Mouse (Mus musculus) MEL (cell line): ENCODE measurements around the gene Ndufs8. TPM values are rescaled to one million over a fixed set of nuclear protein-coding genes. Genes with fewer than 3 reads are reported as not detected.

Experiments used
- DNase-seq: peaks from one replicate; pipeline ENCODE4 v3.0.0; 2011; ENCODE audit warnings: low read depth, low spot score
- H3K27ac ChIP-seq: 2 replicates; pipeline ENCODE4 v1.5.1; 2012; ENCODE audit warnings: low read depth, mild to moderate bottlenecking, control low read depth, low read length, moderate library complexity; ENCODE audit not compliant: control insufficient read depth
- H3K27me3 ChIP-seq, 2 experiments: fragments of 150-350 bp in 1 of 2; sonication (generic) in 1 of 2; 2 replicates each; pipeline ENCODE4 v1.6.1; 2012; ENCODE audit warnings: low read length in 2 of 2, mild to moderate bottlenecking in 2 of 2, improper control_type of control experiment in 1 of 2, moderate library complexity in 1 of 2; ENCODE audit not compliant: insufficient read depth in 2 of 2, control insufficient read depth in 1 of 2
- H3K36me3 ChIP-seq, 2 experiments: 2 replicates each; pipeline ENCODE4 v1.6.1; 2012 to 2014; ENCODE audit warnings: low read length in 2 of 2, improper control_type of control experiment in 1 of 2, inconsistent platforms in 1 of 2, mild to moderate bottlenecking in 1 of 2; ENCODE audit not compliant: insufficient read depth in 2 of 2, control insufficient read depth in 1 of 2
- H3K4me1 ChIP-seq, 2 experiments: fragments of 150-350 bp in 1 of 2; sonication (generic) in 1 of 2; 2 replicates each; pipeline ENCODE4 v1.6.1; 2012; ENCODE audit warnings: low read length in 2 of 2, improper control_type of control experiment in 1 of 2, mild to moderate bottlenecking in 1 of 2; ENCODE audit not compliant: insufficient read depth in 2 of 2, control insufficient read depth in 1 of 2
- H3K4me3 ChIP-seq, 2 experiments: fragments of 150-350 bp in 1 of 2; sonication (generic) in 1 of 2; 2 replicates each; pipeline ENCODE4 v1.5.1; 2012; ENCODE audit warnings: low read depth in 2 of 2, low read length in 2 of 2, mild to moderate bottlenecking in 2 of 2, moderate library complexity in 2 of 2, control low read depth in 1 of 2, improper control_type of control experiment in 1 of 2; ENCODE audit not compliant: control insufficient read depth in 1 of 2, insufficient read depth in 1 of 2
- H3K79me2 ChIP-seq: 2 replicates; pipeline ENCODE4 v1.6.1; 2012; ENCODE audit warnings: mild to moderate bottlenecking, low read length, moderate library complexity; ENCODE audit not compliant: control insufficient read depth, poor library complexity, insufficient read depth
- H3K9ac ChIP-seq: 2 replicates; pipeline ENCODE4 v1.6.1; 2012; ENCODE audit warnings: low read depth, mild to moderate bottlenecking, control low read depth, low read length, moderate library complexity; ENCODE audit not compliant: control insufficient read depth, poor library complexity, severe bottlenecking
- H3K9me3 ChIP-seq: fragments of 150-350 bp; sonication (generic); replicated peaks from 2 replicates; pipeline ENCODE4 v1.6.1; 2012; ENCODE audit warnings: mild to moderate bottlenecking, low read length, improper control_type of control experiment, moderate library complexity; ENCODE audit not compliant: insufficient read depth
- CHD1 ChIP-seq: IDR thresholded peaks from 2 replicates; pipeline ENCODE4 v1.6.1; 2012; ENCODE audit warnings: low read depth, mild to moderate bottlenecking, inconsistent platforms, low read length, improper control_type of control experiment
- CHD2 ChIP-seq: IDR thresholded peaks from 2 replicates; pipeline ENCODE4 v1.6.1; 2011; ENCODE audit warnings: low read length, improper control_type of control experiment
- E2F4 ChIP-seq: IDR thresholded peaks from 2 replicates; pipeline ENCODE4 v1.6.1; 2011; ENCODE audit warnings: low read depth, low read length, improper control_type of control experiment, borderline replicate concordance
- ELF1 ChIP-seq: IDR thresholded peaks from 2 replicates; pipeline ENCODE4 v1.6.1; 2014; ENCODE audit warnings: low read depth, mild to moderate bottlenecking, inconsistent platforms, low read length, improper control_type of control experiment, moderate library complexity
- ETS1 ChIP-seq: IDR thresholded peaks from 2 replicates; pipeline ENCODE4 v1.6.1; 2012; ENCODE audit warnings: low read depth, mild to moderate bottlenecking, inconsistent platforms, low read length, improper control_type of control experiment, moderate library complexity
- MYC ChIP-seq: IDR thresholded peaks from 2 replicates; pipeline ENCODE4 v1.6.1; 2011; ENCODE audit warnings: low read depth, mild to moderate bottlenecking, low read length, improper control_type of control experiment, moderate library complexity
- NELFE ChIP-seq: IDR thresholded peaks from 2 replicates; pipeline ENCODE4 v1.6.1; 2011; ENCODE audit warnings: low read depth, low read length, improper control_type of control experiment
- POLR2A ChIP-seq, 2 experiments: IDR thresholded peaks; 2 replicates each; pipeline ENCODE4 v1.6.1; 2011 to 2012; ENCODE audit warnings: low read length in 2 of 2, mild to moderate bottlenecking in 2 of 2, control low read depth in 1 of 2, improper control_type of control experiment in 1 of 2, low read depth in 1 of 2, moderate library complexity in 1 of 2; ENCODE audit not compliant: control insufficient read depth in 1 of 2, insufficient read depth in 1 of 2, poor library complexity in 1 of 2
- POLR2AphosphoS5 ChIP-seq: IDR thresholded peaks from 2 replicates; pipeline ENCODE4 v1.6.1; 2012; ENCODE audit warnings: low read depth, borderline replicate concordance, mild to moderate bottlenecking, inconsistent platforms, low read length, moderate library complexity, mixed read lengths
- RCOR1 ChIP-seq: IDR thresholded peaks from 2 replicates; pipeline ENCODE4 v1.6.1; 2012; ENCODE audit warnings: low read depth, mild to moderate bottlenecking, inconsistent platforms, low read length, improper control_type of control experiment
- SIN3A ChIP-seq: IDR thresholded peaks from 2 replicates; pipeline ENCODE4 v1.6.1; 2012; ENCODE audit warnings: low read length, improper control_type of control experiment, inconsistent platforms
- TBP ChIP-seq: IDR thresholded peaks from 2 replicates; pipeline ENCODE4 v1.8.0; 2011; ENCODE audit warnings: low read depth, low read length, improper control_type of control experiment
- UBTF ChIP-seq: IDR thresholded peaks from 2 replicates; pipeline ENCODE4 v1.6.1; 2012; ENCODE audit warnings: low read depth, mild to moderate bottlenecking, inconsistent platforms, low read length, improper control_type of control experiment, moderate library complexity, borderline replicate concordance; ENCODE audit not compliant: insufficient read depth
- ZC3H11A ChIP-seq: IDR thresholded peaks from 2 replicates; pipeline ENCODE4 v1.6.1; 2012; ENCODE audit warnings: low read depth, mild to moderate bottlenecking, inconsistent platforms, low read length, improper control_type of control experiment
- ZKSCAN1 ChIP-seq: IDR thresholded peaks from 2 replicates; pipeline ENCODE4 v1.6.1; 2012; ENCODE audit warnings: low read depth, mild to moderate bottlenecking, inconsistent platforms, low read length, improper control_type of control experiment, moderate library complexity
- polyA plus RNA-seq, 2 experiments: library from polyadenylated mRNA; stranded (reverse) in 1 of 2; unstranded in 1 of 2; fragments of >175 nt in 1 of 2; fragments of >200 nt in 1 of 2; gene quantifications; 2 replicates each; pipeline versions ENCODE4 v1.2.1 to v1.2.4; 2012; ENCODE audit warnings: low replicate concordance in 2 of 2, low read depth in 1 of 2; ENCODE audit not compliant: insufficient read length in 2 of 2, insufficient read depth in 1 of 2, missing spikeins in 1 of 2
- total RNA-seq: library from RNA; depleted of rRNA; stranded (reverse); fragments of 300-350 nt; gene quantifications from 2 replicates; pipeline ENCODE4 v1.2.3, GENCODE M21; 2012; rRNA removed

The Ndufs8 gene
- total and polyA plus RNA-seq, 3 experiments: 205 to 243 TPM; not detected in 1

GRCm38 (mm10) chr19:3862713-3863112 lies 49.9 kb downstream of the Ndufs8 start:
- peak; percentile 26 for DNase-seq
- no peak overlapping the region for H3K9ac ChIP-seq
- no peak overlapping the region for H3K27ac ChIP-seq
- no peaks in the 10 kb centered on the region for H3K4me1 ChIP-seq
- no peak overlapping the region for H3K4me3 ChIP-seq
- no peaks in the 10 kb centered on the region for H3K27me3 ChIP-seq
- no peak for TF ChIP-seq CHD2
- TF ChIP-seq POLR2A (IDR thresholded peaks at IDR 0.05; ENCODE audit: control insufficient read depth in 1 of 2, insufficient read depth in 1 of 2, low read depth in 1 of 2, low read length in 2 of 2, poor library complexity in 1 of 2): no peak
- no peak for TF ChIP-seq MYC
- no peak for TF ChIP-seq ELF1
- TF ChIP-seq NELFE: no peak
- TF ChIP-seq RCOR1: no peak
- no peak for TF ChIP-seq ZKSCAN1
- TF ChIP-seq SIN3A: no peak
- TF ChIP-seq UBTF: no peak
- no peak for TF ChIP-seq E2F4
- no peak for TF ChIP-seq CHD1
- no peak for TF ChIP-seq ZC3H11A
- no peak for TF ChIP-seq ETS1
- TF ChIP-seq TBP: no peak
- TF ChIP-seq POLR2AphosphoS5: no peak
- TF ChIP-seq, all 39 proteins: peak for 0
- Histone ChIP-seq H3K36me3 (peaks cover 0 to 2% of the 10 kb centered on the region in 2 experiments; a peak in 3 of 4 replicates), H3K79me2 (peaks cover 7% of the 10 kb centered on the region), H3K9me3 (no peaks in the 10 kb centered on the region)

Other genes with a start within 250 kb of the Ndufs8 start
- gene Lrp5, start 226.2 kb downstream of the Ndufs8 start, total RNA-seq: 12.3 and 16.1 TPM in 2 replicates
- 10 to 100 TPM in 1 of 2 experiments, not detected in 1; 31.9 TPM for gene Lrp5, start 226.2 kb downstream of the Ndufs8 start, polyA plus RNA-seq
- gene 1810055G02Rik, start 204.5 kb downstream of the Ndufs8 start, total RNA-seq: 16.7 and 22.4 TPM in 2 replicates
- 10 to 100 TPM in 1 of 2 experiments, not detected in 1; 32.3 TPM for gene 1810055G02Rik, start 204.5 kb downstream of the Ndufs8 start, polyA plus RNA-seq
- gene Kmt5b, start 145.4 kb downstream of the Ndufs8 start, total RNA-seq: 14.9 and 16.1 TPM in 2 replicates
- 10 to 100 TPM in 1 of 2 experiments, not detected in 1; 23.9 TPM for gene Kmt5b, start 145.4 kb downstream of the Ndufs8 start, polyA plus RNA-seq
- gene Chka, start 61.0 kb downstream of the Ndufs8 start, total RNA-seq: 11.1 and 12.5 TPM in 2 replicates
- gene Chka, start 61.0 kb downstream of the Ndufs8 start, polyA plus RNA-seq: 10 to 100 TPM in 1 of 2 experiments, not detected in 1; 21.0 TPM
- 17.0 and 21.4 TPM in 2 replicates for gene Tcirg1, start 5.6 kb downstream of the Ndufs8 start, total RNA-seq
- 10 to 100 TPM in 1 of 2 experiments, not detected in 1; 32.6 TPM for gene Tcirg1, start 5.6 kb downstream of the Ndufs8 start, polyA plus RNA-seq
- gene Aldh3b1, start 17.0 kb upstream of the Ndufs8 start, total RNA-seq: 0.07 and 0.08 TPM in 2 replicates
- under 1 TPM in 1 of 2 experiments, not detected in 1; 0.10 TPM for gene Aldh3b1, start 17.0 kb upstream of the Ndufs8 start, polyA plus RNA-seq
- 4.3 and 4.7 TPM in 2 replicates for gene Unc93b1, start 22.4 kb upstream of the Ndufs8 start, total RNA-seq
- 1 to 10 TPM in 1 of 2 experiments, not detected in 1; 8.2 TPM for gene Unc93b1, start 22.4 kb upstream of the Ndufs8 start, polyA plus RNA-seq
- gene Aldh3b3, start 45.9 kb upstream of the Ndufs8 start, total RNA-seq: not detected in 2 replicates
- gene Aldh3b3, start 45.9 kb upstream of the Ndufs8 start, polyA plus RNA-seq: not detected
- not detected in 2 replicates for gene Aldh3b2, start 59.6 kb upstream of the Ndufs8 start, total RNA-seq
- not detected for gene Aldh3b2, start 59.6 kb upstream of the Ndufs8 start, polyA plus RNA-seq
- 3.3 and 5.9 TPM in 2 replicates for gene Acy3, start 73.8 kb upstream of the Ndufs8 start, total RNA-seq
- 10 to 100 TPM in 1 of 2 experiments, not detected in 1; 12.1 TPM for gene Acy3, start 73.8 kb upstream of the Ndufs8 start, polyA plus RNA-seq
- not detected in 2 replicates for gene Tbx10, start 80.0 kb upstream of the Ndufs8 start, total RNA-seq
- gene Tbx10, start 80.0 kb upstream of the Ndufs8 start, polyA plus RNA-seq: not detected
- 64.8 and 71.5 TPM in 2 replicates for gene Nudt8, start 87.8 kb upstream of the Ndufs8 start, total RNA-seq
- 10 to 100 TPM in 1 of 2 experiments, not detected in 1; 58.1 TPM for gene Nudt8, start 87.8 kb upstream of the Ndufs8 start, polyA plus RNA-seq
- gene Gm49405, start 87.9 kb upstream of the Ndufs8 start, total RNA-seq: 1.8 and 3.6 TPM in 2 replicates
- 1 to 10 TPM in 1 of 2 experiments, not detected in 1; 5.7 TPM for gene Gm49405, start 87.9 kb upstream of the Ndufs8 start, polyA plus RNA-seq
- 6.8 and 9.9 TPM in 2 replicates for gene Doc2g, start 90.5 kb upstream of the Ndufs8 start, total RNA-seq
- gene Doc2g, start 90.5 kb upstream of the Ndufs8 start, polyA plus RNA-seq: 10 to 100 TPM in 1 of 2 experiments, not detected in 1; 16.0 TPM
- 235 and 267 TPM in 2 replicates for gene Ndufv1, start 100.0 kb upstream of the Ndufs8 start, total RNA-seq
- 100 to 1,000 TPM in 1 of 2 experiments, not detected in 1; 218 TPM for gene Ndufv1, start 100.0 kb upstream of the Ndufs8 start, polyA plus RNA-seq
- 251 and 270 TPM in 2 replicates for gene Gstp1, start 125.2 kb upstream of the Ndufs8 start, total RNA-seq
- 100 to 1,000 TPM in 1 of 2 experiments, not detected in 1; 369 TPM for gene Gstp1, start 125.2 kb upstream of the Ndufs8 start, polyA plus RNA-seq
- 7.4 TPM in 1 of 2 replicates, not detected in the other for gene Gstp2, start 133.2 kb upstream of the Ndufs8 start, total RNA-seq
- gene Gstp2, start 133.2 kb upstream of the Ndufs8 start, polyA plus RNA-seq: under 1 TPM in 1 of 2 experiments, not detected in 1; 0.65 TPM
- not detected in 2 replicates for gene Gstp3, start 146.8 kb upstream of the Ndufs8 start, total RNA-seq
- gene Gstp3, start 146.8 kb upstream of the Ndufs8 start, polyA plus RNA-seq: under 1 TPM in 1 of 2 experiments, not detected in 1; 0.84 TPM
- not detected in 2 replicates for gene Cabp2, start 168.8 kb upstream of the Ndufs8 start, total RNA-seq
- under 1 TPM in 1 of 2 experiments, not detected in 1; 0.14 TPM for gene Cabp2, start 168.8 kb upstream of the Ndufs8 start, polyA plus RNA-seq
- 53.4 and 53.5 TPM in 2 replicates for gene Cdk2ap2, start 184.4 kb upstream of the Ndufs8 start, total RNA-seq
- gene Cdk2ap2, start 184.4 kb upstream of the Ndufs8 start, polyA plus RNA-seq: 10 to 100 TPM in 1 of 2 experiments, not detected in 1; 97.6 TPM
- 18.4 and 25.3 TPM in 2 replicates for gene Pitpnm1, start 187.2 kb upstream of the Ndufs8 start, total RNA-seq
- 10 to 100 TPM in 1 of 2 experiments, not detected in 1; 51.2 TPM for gene Pitpnm1, start 187.2 kb upstream of the Ndufs8 start, polyA plus RNA-seq
- 37.8 and 40.0 TPM in 2 replicates for gene Aip, start 213.1 kb upstream of the Ndufs8 start, total RNA-seq
- 100 to 1,000 TPM in 1 of 2 experiments, not detected in 1; 101 TPM for gene Aip, start 213.1 kb upstream of the Ndufs8 start, polyA plus RNA-seq
- not detected in 2 replicates for gene Gpr152, start 227.0 kb upstream of the Ndufs8 start, total RNA-seq
- under 1 TPM in 1 of 2 experiments, not detected in 1; 0.03 TPM for gene Gpr152, start 227.0 kb upstream of the Ndufs8 start, polyA plus RNA-seq
- 0.08 and 0.13 TPM in 2 replicates for gene Cabp4, start 231.3 kb upstream of the Ndufs8 start, total RNA-seq
- gene Cabp4, start 231.3 kb upstream of the Ndufs8 start, polyA plus RNA-seq: under 1 TPM in 1 of 2 experiments, not detected in 1; 0.24 TPM
- 54.1 and 55.5 TPM in 2 replicates for gene Coro1b, start 235.8 kb upstream of the Ndufs8 start, total RNA-seq
- 100 to 1,000 TPM in 1 of 2 experiments, not detected in 1; 111 TPM for gene Coro1b, start 235.8 kb upstream of the Ndufs8 start, polyA plus RNA-seq
- gene Ptprcap, start 240.8 kb upstream of the Ndufs8 start, total RNA-seq: 75.7 and 80.3 TPM in 2 replicates
- gene Ptprcap, start 240.8 kb upstream of the Ndufs8 start, polyA plus RNA-seq: 10 to 100 TPM in 1 of 2 experiments, not detected in 1; 67.9 TPM